Mouse (Mus musculus): ENCODE measurements at regions not wholly inside any gene's neighbourhood (a gene's known extent, or its start where the extent isn't known, plus 50 kb on each side); places are given as distances from the start of the nearest gene placed in this dataset.

DNA sequence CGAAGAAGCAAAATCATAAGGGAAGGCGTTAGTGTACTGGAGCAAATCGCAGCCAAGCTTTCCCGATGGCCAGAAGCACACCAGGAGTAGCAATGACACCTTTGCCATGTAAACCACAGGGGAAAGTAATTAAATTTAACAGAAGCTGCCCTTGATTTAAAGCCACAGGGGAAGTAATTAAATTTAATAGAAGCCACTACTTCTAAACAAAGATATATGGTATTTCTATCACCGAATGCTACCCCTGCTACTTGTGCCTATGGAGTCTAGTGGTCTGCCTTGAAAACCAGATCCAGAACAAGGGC, 240.9 kb downstream of the Ttll7 start:
- Histone ChIP-seq H3K27ac (ENCODE audit: insufficient read depth, low read depth, low read length, poor library complexity, severe bottlenecking) (no peak overlapping the region), H3K4me1 (ENCODE audit: control insufficient read depth in 2 of 2, insufficient read depth in 2 of 2, low read length in 2 of 2, poor library complexity in 1 of 2) (no peaks in the 10 kb centered on the region), H3K9ac (ENCODE audit: insufficient read depth, low read depth, low read length, poor library complexity, severe bottlenecking) (no peak overlapping the region), H3K9me3 (ENCODE audit: control insufficient read depth, insufficient read depth, low read depth, low read length) (no peaks in the 10 kb centered on the region), H3K36me3 (ENCODE audit: control insufficient read depth, insufficient read depth, low read length, poor library complexity, severe bottlenecking) (no peaks in the 10 kb centered on the region), H3K4me3 (ENCODE audit: insufficient read depth in 1 of 2, low read depth in 1 of 2, low read length in 2 of 2, poor library complexity in 1 of 2, severe bottlenecking in 1 of 2) (no peak overlapping the region)
- no peak for TF ChIP-seq HCFC1 (IDR thresholded peaks at IDR 0.05; ENCODE audit: borderline replicate concordance, insufficient read depth, low read length)
- no peak for TF ChIP-seq MAFK (IDR thresholded peaks at IDR 0.05; ENCODE audit: insufficient read depth, low read depth, low read length)
- TF ChIP-seq ZC3H11A (IDR thresholded peaks at IDR 0.05; ENCODE audit: borderline replicate concordance, low read depth, low read length): no peak
- TF ChIP-seq CHD2 (IDR thresholded peaks at IDR 0.05; ENCODE audit: low read depth, low read length): no peak
- TF ChIP-seq ZNF384 (IDR thresholded peaks at IDR 0.05; ENCODE audit: low read depth, low read length): no peak
- DNase-seq (ENCODE audit: low read depth, low spot score): no peak
- in situ Hi-C loops (cut with MboI; ENCODE audit: low sequenced_read_pairs in 2 of 2, unreplicated experiment in 2 of 2): no loop called here

DNA sequence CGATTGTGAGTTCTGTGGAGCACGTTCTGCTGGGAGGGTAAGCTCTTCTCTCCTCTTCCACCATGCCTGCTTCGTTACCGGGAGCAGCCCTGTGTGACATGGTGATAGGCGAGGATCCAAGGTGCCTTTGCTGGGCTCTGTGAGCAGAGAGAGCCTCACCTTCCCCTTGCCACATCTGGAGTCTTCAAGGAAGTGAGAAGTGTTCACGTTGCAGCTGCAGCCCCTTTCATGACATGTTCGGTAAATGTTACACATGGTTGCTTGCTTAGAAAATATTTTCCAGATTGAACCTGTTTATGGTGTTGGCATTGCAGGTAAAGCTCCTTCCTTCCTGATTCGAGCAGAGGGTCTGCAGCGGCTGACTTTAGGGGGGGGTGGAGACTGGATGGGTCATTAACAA, 244.0 kb downstream of the Ttll7 start:
- no peak for TF ChIP-seq ZNF384 (IDR thresholded peaks at IDR 0.05; ENCODE audit: low read depth, low read length)
- no peak for TF ChIP-seq CHD2 (IDR thresholded peaks at IDR 0.05; ENCODE audit: low read depth, low read length)
- no peak for TF ChIP-seq ZC3H11A (IDR thresholded peaks at IDR 0.05; ENCODE audit: borderline replicate concordance, low read depth, low read length)
- TF ChIP-seq HCFC1 (IDR thresholded peaks at IDR 0.05; ENCODE audit: borderline replicate concordance, insufficient read depth, low read length): no peak
- TF ChIP-seq MAFK (IDR thresholded peaks at IDR 0.05; ENCODE audit: insufficient read depth, low read depth, low read length): no peak
- Histone ChIP-seq H3K9ac (ENCODE audit: insufficient read depth, low read depth, low read length, poor library complexity, severe bottlenecking) (no peak overlapping the region), H3K27ac (ENCODE audit: insufficient read depth, low read depth, low read length, poor library complexity, severe bottlenecking) (no peak overlapping the region), H3K36me3 (ENCODE audit: control insufficient read depth, insufficient read depth, low read length, poor library complexity, severe bottlenecking) (no peaks in the 10 kb centered on the region), H3K9me3 (ENCODE audit: control insufficient read depth, insufficient read depth, low read depth, low read length) (no peaks in the 10 kb centered on the region), H3K4me1 (ENCODE audit: control insufficient read depth in 2 of 2, insufficient read depth in 2 of 2, low read length in 2 of 2, poor library complexity in 1 of 2) (no peaks in the 10 kb centered on the region), H3K4me3 (ENCODE audit: insufficient read depth in 1 of 2, low read depth in 1 of 2, low read length in 2 of 2, poor library complexity in 1 of 2, severe bottlenecking in 1 of 2) (no peak overlapping the region)
- no peak for DNase-seq (ENCODE audit: low read depth, low spot score)
- in situ Hi-C loops (cut with MboI; ENCODE audit: low sequenced_read_pairs in 2 of 2, unreplicated experiment in 2 of 2): no loop called here

- Histone ChIP-seq H3K9me3 (ENCODE audit: control insufficient read depth, insufficient read depth, low read depth, low read length) (no peaks in the 10 kb centered on the region), H3K9ac (ENCODE audit: insufficient read depth, low read depth, low read length, poor library complexity, severe bottlenecking) (no peak overlapping the region), H3K36me3 (ENCODE audit: control insufficient read depth, insufficient read depth, low read length, poor library complexity, severe bottlenecking) (no peaks in the 10 kb centered on the region), H3K4me1 (ENCODE audit: control insufficient read depth in 2 of 2, insufficient read depth in 2 of 2, low read length in 2 of 2, poor library complexity in 1 of 2) (no peaks in the 10 kb centered on the region), H3K27ac (ENCODE audit: insufficient read depth, low read depth, low read length, poor library complexity, severe bottlenecking) (no peak overlapping the region), H3K4me3 (ENCODE audit: insufficient read depth in 1 of 2, low read depth in 1 of 2, low read length in 2 of 2, poor library complexity in 1 of 2, severe bottlenecking in 1 of 2) (no peak overlapping the region)
- in situ Hi-C loops (cut with MboI; ENCODE audit: low sequenced_read_pairs in 2 of 2, unreplicated experiment in 2 of 2): no loop called here
- TF ChIP-seq MAFK (IDR thresholded peaks at IDR 0.05; ENCODE audit: insufficient read depth, low read depth, low read length): no peak
- no peak for TF ChIP-seq ZNF384 (IDR thresholded peaks at IDR 0.05; ENCODE audit: low read depth, low read length)
- no peak for TF ChIP-seq ZC3H11A (IDR thresholded peaks at IDR 0.05; ENCODE audit: borderline replicate concordance, low read depth, low read length)
- TF ChIP-seq CHD2 (IDR thresholded peaks at IDR 0.05; ENCODE audit: low read depth, low read length): no peak
- no peak for TF ChIP-seq HCFC1 (IDR thresholded peaks at IDR 0.05; ENCODE audit: borderline replicate concordance, insufficient read depth, low read length)
- no peak for DNase-seq (ENCODE audit: low read depth, low spot score)
These were observed 246.0 kb downstream of the Ttll7 start for GRCm38 (mm10) chr3:147098065-147098580.

DNA sequence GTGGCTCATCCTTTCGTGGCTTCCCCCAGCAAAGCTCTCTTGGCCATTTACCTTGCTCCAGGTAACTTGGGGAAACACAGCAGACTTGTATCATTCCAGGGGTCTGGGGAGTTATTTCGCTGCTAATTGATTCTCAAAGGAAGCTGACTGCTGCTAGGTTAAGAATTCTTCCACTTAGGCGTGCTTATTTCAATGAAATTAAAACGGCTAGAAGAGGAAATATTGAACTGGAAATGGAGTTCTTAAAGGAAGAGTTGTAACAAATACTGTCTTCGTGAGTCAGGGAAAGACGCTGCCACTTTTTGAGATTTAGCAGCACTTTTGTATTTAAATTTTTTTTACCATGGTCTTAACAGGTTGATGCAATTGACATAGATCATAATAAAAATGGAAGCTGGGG, 246.4 kb downstream of the Ttll7 start:
- H3K4me1 ChIP-seq (ENCODE audit: control insufficient read depth in 2 of 2, insufficient read depth in 2 of 2, low read length in 2 of 2, poor library complexity in 1 of 2): no peaks in the 10 kb centered on the region
- no peak overlapping the region for H3K9ac ChIP-seq (ENCODE audit: insufficient read depth, low read depth, low read length, poor library complexity, severe bottlenecking)
- no peaks in the 10 kb centered on the region for H3K36me3 ChIP-seq (ENCODE audit: control insufficient read depth, insufficient read depth, low read length, poor library complexity, severe bottlenecking)
- TF ChIP-seq MAFK (IDR thresholded peaks at IDR 0.05; ENCODE audit: insufficient read depth, low read depth, low read length): no peak
- TF ChIP-seq ZC3H11A (IDR thresholded peaks at IDR 0.05; ENCODE audit: borderline replicate concordance, low read depth, low read length): no peak
- no peak for TF ChIP-seq CHD2 (IDR thresholded peaks at IDR 0.05; ENCODE audit: low read depth, low read length)
- no peak for TF ChIP-seq HCFC1 (IDR thresholded peaks at IDR 0.05; ENCODE audit: borderline replicate concordance, insufficient read depth, low read length)
- no peak for TF ChIP-seq ZNF384 (IDR thresholded peaks at IDR 0.05; ENCODE audit: low read depth, low read length)
- H3K4me3 ChIP-seq (ENCODE audit: insufficient read depth in 1 of 2, low read depth in 1 of 2, low read length in 2 of 2, poor library complexity in 1 of 2, severe bottlenecking in 1 of 2): no peak overlapping the region
- no peak for DNase-seq (ENCODE audit: low read depth, low spot score)
- in situ Hi-C loops (cut with MboI; ENCODE audit: low sequenced_read_pairs in 2 of 2, unreplicated experiment in 2 of 2): no loop called here
- H3K9me3 ChIP-seq (ENCODE audit: control insufficient read depth, insufficient read depth, low read depth, low read length): no peaks in the 10 kb centered on the region
- H3K27ac ChIP-seq (ENCODE audit: insufficient read depth, low read depth, low read length, poor library complexity, severe bottlenecking): no peak overlapping the region

DNA sequence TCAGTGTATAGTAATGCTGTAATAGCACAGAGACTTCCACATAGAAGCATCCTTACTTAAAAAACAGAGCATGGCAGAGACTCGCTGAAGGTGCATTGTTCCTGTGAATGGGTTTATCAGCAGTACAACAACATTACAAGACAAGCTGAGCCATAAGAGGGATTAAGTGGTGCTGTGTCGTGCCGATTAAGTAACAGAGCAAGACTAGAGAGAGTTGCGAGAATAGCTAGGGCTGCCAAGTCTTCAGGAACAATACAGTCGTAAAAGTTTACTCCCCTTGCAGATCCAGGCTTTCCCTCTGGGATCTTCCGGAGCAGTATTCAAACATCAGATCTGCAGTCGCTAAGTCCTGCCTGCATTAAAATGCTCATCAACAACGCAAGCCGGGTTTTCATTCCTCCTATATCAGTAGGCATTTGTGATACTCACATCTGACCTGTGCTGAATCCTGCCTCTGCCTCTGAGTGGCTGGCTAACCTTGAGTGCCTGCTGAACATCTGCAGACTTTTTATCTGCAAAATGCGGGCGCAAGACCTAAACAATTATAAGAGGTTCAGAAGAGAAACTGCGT, 247.1 kb downstream of the Ttll7 start:
- no peak for DNase-seq (ENCODE audit: low read depth, low spot score)

More for the DNA sequence above, 247.1 kb downstream of the Ttll7 start:
- Histone ChIP-seq H3K9me3 (ENCODE audit: control insufficient read depth, insufficient read depth, low read depth, low read length) (no peaks in the 10 kb centered on the region), H3K4me3 (ENCODE audit: insufficient read depth in 1 of 2, low read depth in 1 of 2, low read length in 2 of 2, poor library complexity in 1 of 2, severe bottlenecking in 1 of 2) (no peak overlapping the region), H3K27ac (ENCODE audit: insufficient read depth, low read depth, low read length, poor library complexity, severe bottlenecking) (no peak overlapping the region), H3K36me3 (ENCODE audit: control insufficient read depth, insufficient read depth, low read length, poor library complexity, severe bottlenecking) (no peaks in the 10 kb centered on the region), H3K9ac (ENCODE audit: insufficient read depth, low read depth, low read length, poor library complexity, severe bottlenecking) (no peak overlapping the region), H3K4me1 (ENCODE audit: control insufficient read depth in 2 of 2, insufficient read depth in 2 of 2, low read length in 2 of 2, poor library complexity in 1 of 2) (no peaks in the 10 kb centered on the region)
- no peak for TF ChIP-seq CHD2 (IDR thresholded peaks at IDR 0.05; ENCODE audit: low read depth, low read length)
- no peak for TF ChIP-seq HCFC1 (IDR thresholded peaks at IDR 0.05; ENCODE audit: borderline replicate concordance, insufficient read depth, low read length)
- no peak for TF ChIP-seq MAFK (IDR thresholded peaks at IDR 0.05; ENCODE audit: insufficient read depth, low read depth, low read length)
- TF ChIP-seq ZNF384 (IDR thresholded peaks at IDR 0.05; ENCODE audit: low read depth, low read length): no peak
- no peak for TF ChIP-seq ZC3H11A (IDR thresholded peaks at IDR 0.05; ENCODE audit: borderline replicate concordance, low read depth, low read length)
- in situ Hi-C loops (cut with MboI; ENCODE audit: low sequenced_read_pairs in 2 of 2, unreplicated experiment in 2 of 2): no loop called here

All from ES-E14 (cell line).